Mouse (Mus musculus) MEL (cell line): ENCODE measurements around the gene D1Ertd622e.
A peak's percentile ranks its signal among the peaks of the same experiment; 100 is the strongest.

Experiments used
- BHLHE40 ChIP-seq: IDR thresholded peaks from 2 replicates; pipeline ENCODE4 v1.6.1; 2012; ENCODE audit warnings: low read depth, mild to moderate bottlenecking, inconsistent platforms, low read length, improper control_type of control experiment, borderline replicate concordance
- CTCF ChIP-seq, 3 experiments: IDR thresholded peaks in 2 of 3; conservative IDR thresholded peaks in 1 of 3; 2 replicates each; pipeline ENCODE4 v1.5.1; 2011 to 2012; ENCODE audit warnings: low read length in 3 of 3, low read depth in 2 of 3, mild to moderate bottlenecking in 2 of 3, improper control_type of control experiment in 1 of 3, inconsistent platforms in 1 of 3, mixed read lengths in 1 of 3, moderate library complexity in 1 of 3; ENCODE audit not compliant: control insufficient read depth in 1 of 3, insufficient read depth in 1 of 3, poor library complexity in 1 of 3, severe bottlenecking in 1 of 3
- GATA1 ChIP-seq: IDR thresholded peaks from 2 replicates; pipeline ENCODE4 v1.6.1; 2011; ENCODE audit warnings: low read depth, low read length, improper control_type of control experiment
- HCFC1 ChIP-seq: IDR thresholded peaks from 2 replicates; pipeline ENCODE4 v1.6.1; 2012; ENCODE audit warnings: low read depth, mild to moderate bottlenecking, inconsistent platforms, low read length, improper control_type of control experiment, moderate library complexity
- MAFK ChIP-seq: IDR thresholded peaks from 2 replicates; pipeline ENCODE4 v1.6.1; 2011; ENCODE audit warnings: low read depth, mild to moderate bottlenecking, low read length, improper control_type of control experiment, borderline replicate concordance
- MAX ChIP-seq: IDR thresholded peaks from 2 replicates; pipeline ENCODE4 v1.6.1; 2011; ENCODE audit warnings: low read length, improper control_type of control experiment
- POLR2A ChIP-seq, 2 experiments: IDR thresholded peaks; 2 replicates each; pipeline ENCODE4 v1.6.1; 2011 to 2012; ENCODE audit warnings: low read length in 2 of 2, mild to moderate bottlenecking in 2 of 2, control low read depth in 1 of 2, improper control_type of control experiment in 1 of 2, low read depth in 1 of 2, moderate library complexity in 1 of 2; ENCODE audit not compliant: control insufficient read depth in 1 of 2, insufficient read depth in 1 of 2, poor library complexity in 1 of 2
- POLR2AphosphoS2 ChIP-seq: IDR thresholded peaks from 2 replicates; pipeline ENCODE4 v1.6.1; 2011; ENCODE audit warnings: low read length, improper control_type of control experiment
- TBP ChIP-seq: IDR thresholded peaks from 2 replicates; pipeline ENCODE4 v1.8.0; 2011; ENCODE audit warnings: low read depth, low read length, improper control_type of control experiment

DNA sequence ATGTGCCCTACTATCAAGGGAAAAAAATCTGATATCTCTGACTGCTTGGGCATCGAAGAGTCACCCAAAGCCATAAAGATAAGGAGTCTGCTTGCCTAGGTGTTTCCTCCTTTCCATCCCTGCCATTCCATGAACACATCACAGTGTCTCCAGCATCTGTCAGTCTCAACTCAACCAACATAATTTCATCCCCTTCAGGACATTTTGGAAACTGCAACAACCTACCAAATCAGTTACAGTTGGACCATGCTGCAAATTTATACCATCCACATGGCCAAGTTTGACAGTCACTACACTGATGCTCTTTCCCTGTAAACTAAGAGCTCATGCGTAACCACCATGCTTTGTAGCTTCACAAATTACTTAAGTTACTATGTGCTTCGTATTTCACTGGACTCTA, 85.3 kb downstream of the D1Ertd622e start:
- TF ChIP-seq CTCF (IDR thresholded peaks at IDR 0.05 in 2 of 3, conservative IDR thresholded peaks at IDR 0.05 in 1 of 3; ENCODE audit: control insufficient read depth in 1 of 3, insufficient read depth in 1 of 3, low read depth in 2 of 3, low read length in 3 of 3, poor library complexity in 1 of 3, severe bottlenecking in 1 of 3) (peak in 2 of 3 experiments; percentile 12 to 28; a peak in 2 of 6 replicates), GATA1 (no peak), MAX (no peak), MAFK (no peak), BHLHE40 (no peak), POLR2AphosphoS2 (no peak), POLR2A (IDR thresholded peaks at IDR 0.05; ENCODE audit: control insufficient read depth in 1 of 2, insufficient read depth in 1 of 2, low read depth in 1 of 2, low read length in 2 of 2, poor library complexity in 1 of 2) (no peak), HCFC1 (no peak), TBP (no peak)
